Mouse (Mus musculus): ENCODE results near the gene Celf2.

Gene Celf2

DNA sequence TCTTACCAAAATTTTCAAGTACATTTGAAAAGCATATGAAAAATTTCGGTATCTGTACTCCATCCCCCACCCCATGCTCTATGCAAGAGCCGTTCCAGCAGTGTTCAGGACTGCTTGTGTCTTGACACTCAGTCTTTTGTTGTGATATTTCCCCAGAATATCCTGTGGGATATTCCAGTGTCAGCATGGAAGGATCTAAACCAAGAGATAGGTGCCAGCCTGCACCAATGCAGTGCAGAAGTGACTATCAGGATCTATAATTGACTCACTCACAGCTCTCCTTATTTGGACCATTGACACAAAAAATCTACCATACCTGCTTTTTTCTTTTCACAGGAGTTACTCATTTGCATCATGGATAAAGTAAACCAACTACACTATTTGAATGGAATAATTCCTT, 116.9 kb downstream of the Celf2 start:
- no peak for DNase-seq (ENCODE audit: low spot score)

DNA sequence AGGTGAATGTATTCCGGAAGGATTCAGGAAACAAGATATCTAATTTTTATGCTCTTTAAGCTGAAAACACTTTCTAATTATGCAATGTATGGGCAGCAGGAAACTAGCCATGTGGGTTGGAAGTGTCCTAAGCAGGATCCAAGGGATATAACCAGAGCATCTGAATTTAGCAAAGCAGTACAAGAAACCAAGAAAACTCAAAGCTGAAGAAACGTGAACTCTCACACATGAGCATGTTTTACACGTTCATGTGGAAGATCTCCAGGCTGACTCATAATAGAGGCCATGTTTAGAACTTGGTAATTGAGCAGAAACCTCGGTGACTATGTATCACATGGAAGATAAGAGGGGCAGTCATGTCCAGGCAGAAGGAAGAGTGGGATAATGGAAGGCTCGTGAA, 120.1 kb downstream of the Celf2 start:
- no peak for DNase-seq (ENCODE audit: low spot score)

DNA sequence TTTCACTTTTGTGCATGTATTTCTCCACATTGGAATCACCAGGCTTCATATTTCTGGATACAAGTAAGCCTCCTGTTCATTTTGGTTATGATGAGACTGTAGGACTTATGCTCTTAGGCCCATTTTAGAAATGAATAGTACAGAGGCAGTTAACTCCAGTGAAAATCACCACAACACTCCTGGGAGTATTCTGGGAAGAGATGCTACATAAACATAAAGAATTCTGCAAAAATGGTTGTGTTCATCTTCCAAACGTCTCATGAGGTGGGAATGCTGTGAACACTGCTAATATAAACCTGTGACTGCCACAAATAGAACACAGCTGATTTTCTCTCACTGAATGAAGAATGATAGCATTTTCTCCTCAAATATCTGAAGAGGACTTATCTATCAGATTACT, 130.6 kb downstream of the Celf2 start:
- no peak for DNase-seq (ENCODE audit: low spot score)

DNA sequence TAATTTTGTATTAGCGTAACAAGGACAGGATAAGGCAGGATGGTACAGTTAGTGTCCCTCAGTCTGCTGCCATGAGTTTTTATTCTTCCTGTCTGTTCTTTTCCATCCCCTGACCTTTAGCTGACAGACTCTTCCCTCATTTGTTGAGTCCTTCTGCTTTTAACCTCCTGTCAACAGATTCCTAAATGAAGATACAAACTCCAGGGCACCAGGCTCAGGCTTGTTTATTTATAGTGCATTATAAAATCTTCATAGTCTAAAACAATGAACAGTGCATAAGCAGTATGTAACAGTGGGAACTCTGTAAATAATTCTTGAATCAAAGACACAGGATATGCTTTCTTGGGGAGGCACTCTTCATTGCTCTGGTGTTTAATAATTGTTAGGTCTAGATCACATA, 131.5 kb downstream of the Celf2 start:
- DNase-seq (ENCODE audit: low spot score), result no peak

DNA sequence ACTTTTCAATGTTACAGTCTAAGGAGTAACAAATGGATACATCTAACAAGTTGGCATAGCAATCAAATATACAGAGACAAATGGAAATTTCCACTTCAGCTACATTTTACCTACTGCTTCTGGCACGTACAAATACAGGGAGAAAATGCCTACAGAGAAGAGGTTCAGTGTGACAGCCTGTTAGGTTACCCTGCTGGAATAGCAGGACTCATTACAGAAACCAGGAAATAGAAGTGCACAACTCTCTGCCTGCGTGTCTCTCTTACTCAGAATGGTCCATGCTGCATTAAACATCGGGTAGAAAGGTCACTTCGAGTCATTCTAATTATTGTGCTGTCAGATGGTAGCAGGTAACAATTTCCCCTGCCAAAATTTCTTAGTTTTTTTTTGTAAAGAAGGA, 141.6 kb downstream of the Celf2 start:
- no peak for DNase-seq (ENCODE audit: low spot score)

DNA sequence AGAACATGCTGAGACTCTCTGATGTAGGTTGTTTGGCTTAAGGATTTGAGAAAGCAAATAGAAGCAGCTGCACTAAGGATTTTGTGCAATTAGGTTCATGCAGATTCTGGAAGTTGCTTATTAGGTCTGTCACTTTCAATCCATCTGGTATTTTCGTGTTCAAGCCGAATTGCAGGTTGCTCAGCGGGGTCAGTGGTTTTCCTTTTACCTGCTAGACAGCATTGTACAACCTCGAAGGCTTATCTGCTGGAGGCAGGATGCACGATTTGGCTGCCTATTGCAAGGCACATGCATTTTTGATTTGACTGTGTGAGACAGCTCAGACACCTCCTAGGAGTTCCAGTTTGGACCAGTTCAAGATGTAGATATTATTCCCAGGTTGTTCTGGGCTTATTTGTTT, 149.8 kb downstream of the Celf2 start:
- DNase-seq (ENCODE audit: low spot score), result no peak

DNA sequence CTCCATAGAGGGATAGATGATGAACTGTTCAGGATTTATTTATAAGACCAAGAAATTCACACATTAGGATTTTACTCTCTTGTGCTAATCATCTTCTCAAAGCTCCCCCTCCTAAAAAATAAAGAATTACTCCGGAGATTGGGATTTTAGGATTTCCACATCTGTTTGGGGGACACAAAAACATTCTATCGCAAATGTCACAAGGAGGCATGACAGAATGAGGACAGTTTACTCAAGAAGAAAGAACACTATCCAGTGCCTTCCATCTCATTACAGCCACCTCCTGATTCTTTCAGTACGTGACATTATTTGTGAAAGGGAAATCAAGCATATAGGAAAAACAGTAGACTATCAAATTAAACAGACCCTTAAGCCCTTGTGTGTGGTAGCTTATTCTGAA, 150.5 kb downstream of the Celf2 start:
- DNase-seq (ENCODE audit: low spot score), result no peak

DNA sequence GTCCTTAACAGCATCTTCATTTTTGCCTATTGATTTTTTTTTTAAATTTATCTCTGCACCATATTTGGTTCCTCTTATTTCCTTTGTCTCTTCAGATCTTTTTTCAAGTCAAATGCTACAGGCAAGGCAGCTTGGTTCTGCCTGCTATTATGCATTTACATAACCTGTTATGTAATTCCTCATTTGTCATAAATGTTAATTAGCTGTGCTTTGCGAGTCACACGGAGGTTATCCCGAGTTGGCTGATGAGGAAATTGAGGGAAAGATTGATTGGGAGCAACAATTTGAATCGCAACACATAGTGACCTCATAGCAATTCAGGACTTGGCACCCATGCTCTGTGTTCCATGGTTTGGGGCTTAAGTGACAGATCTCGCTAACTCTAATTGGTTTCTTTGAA, 158.1 kb downstream of the Celf2 start:
- no peak for DNase-seq (ENCODE audit: low spot score)

DNA sequence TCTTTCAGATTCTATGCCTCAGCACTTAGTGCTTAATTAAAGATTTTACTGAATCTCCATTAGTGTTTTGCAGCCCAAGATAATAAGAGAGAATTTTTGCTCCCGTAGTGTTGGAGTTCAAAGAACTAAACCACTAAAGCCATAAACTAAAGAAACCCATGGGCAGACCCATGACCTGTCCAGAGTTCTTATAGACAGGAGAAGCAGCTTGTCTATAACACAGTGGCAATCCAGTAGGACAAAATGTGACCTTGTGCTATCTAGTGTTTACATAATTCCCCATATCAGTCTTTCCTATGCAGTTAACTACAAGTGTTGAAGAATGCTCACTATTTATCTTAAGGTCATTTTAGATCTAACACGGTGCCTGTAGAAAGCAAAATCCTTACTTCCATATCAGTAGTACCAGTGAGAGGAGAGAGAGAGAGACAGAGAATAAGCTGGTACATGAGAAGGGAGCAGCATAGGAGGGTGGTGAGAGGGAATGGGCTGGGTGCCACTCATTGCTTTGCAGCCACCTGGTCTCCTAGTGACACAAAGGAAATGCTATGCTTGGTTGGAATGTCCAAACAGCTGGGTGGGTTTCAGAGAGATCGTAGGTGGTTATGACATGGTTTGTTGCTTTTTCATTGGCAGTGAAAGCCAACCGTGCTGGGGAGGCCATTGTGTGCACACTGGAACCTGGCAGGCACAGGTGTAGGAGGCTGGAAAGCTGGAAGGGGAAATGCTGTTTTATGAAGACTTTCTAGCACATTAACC, 162.5 kb downstream of the Celf2 start:
- no peak for DNase-seq (ENCODE audit: low spot score)

DNA sequence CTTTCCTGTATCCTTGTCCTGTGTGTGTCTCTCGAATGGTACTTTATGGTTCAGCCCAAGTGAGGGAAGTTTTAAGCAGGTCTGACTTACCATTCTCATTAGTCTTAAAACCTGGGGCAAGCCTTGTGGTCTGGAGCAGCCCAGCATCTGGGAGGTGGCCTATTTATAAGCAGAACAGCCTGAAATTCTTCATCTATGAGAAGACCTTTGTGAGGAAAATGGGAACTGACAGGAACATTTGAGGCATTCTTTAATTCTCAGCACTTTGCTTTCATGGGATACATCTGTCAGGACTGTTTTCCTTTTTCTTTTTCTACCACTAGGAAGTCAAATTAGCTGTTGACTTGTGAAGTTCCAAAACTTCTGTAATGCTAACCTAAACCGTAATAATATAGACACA, 164.4 kb downstream of the Celf2 start:
- no peak for DNase-seq (ENCODE audit: low spot score)

DNA sequence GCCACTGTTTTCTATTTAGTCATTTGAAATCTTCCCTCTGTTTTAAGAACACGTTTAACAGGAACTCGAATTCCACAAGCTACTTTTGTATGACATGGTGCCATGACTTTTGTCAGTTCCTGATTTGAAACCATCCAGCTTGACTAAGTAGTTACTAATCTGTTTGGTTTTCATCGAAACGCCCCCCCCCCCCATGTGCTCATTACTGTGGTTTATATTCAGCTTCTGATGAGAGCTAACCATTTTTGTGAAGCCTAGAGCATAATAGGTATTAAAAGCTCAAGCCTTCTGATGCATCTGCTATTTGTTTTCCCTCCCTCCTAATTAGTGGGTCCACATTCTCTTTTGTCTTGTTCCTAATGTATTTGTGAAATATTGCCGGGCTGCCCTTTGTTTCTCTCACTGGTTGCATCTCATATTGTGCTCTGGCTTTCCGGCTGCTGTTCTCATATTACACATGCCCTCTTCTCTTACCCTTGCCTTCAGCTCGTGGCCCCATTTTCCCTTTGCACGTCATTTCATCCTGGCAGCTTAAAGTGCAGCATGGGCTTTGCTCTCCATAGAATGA, 166.4 kb downstream of the Celf2 start:
- DNase-seq (ENCODE audit: low spot score), result no peak

DNA sequence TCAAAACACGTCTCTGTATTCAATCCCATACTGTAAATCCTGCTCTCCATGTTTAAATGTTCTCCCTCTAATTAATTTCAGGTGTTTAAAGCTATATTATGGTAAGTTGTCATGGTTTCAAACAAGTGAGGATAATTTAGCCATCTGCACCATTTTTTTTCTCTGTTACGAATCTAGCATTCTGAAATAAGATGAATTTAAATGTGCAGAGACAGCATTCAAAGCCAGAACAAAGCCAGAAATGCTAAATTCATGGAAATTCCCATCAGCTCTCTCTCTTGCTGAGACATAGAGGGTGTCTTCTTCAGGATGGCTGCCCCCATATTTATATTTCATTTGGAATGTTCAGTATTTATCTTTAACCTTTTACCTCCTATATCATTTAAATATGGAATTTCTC, 174.5 kb downstream of the Celf2 start:
- no peak for DNase-seq (ENCODE audit: low spot score)

DNA sequence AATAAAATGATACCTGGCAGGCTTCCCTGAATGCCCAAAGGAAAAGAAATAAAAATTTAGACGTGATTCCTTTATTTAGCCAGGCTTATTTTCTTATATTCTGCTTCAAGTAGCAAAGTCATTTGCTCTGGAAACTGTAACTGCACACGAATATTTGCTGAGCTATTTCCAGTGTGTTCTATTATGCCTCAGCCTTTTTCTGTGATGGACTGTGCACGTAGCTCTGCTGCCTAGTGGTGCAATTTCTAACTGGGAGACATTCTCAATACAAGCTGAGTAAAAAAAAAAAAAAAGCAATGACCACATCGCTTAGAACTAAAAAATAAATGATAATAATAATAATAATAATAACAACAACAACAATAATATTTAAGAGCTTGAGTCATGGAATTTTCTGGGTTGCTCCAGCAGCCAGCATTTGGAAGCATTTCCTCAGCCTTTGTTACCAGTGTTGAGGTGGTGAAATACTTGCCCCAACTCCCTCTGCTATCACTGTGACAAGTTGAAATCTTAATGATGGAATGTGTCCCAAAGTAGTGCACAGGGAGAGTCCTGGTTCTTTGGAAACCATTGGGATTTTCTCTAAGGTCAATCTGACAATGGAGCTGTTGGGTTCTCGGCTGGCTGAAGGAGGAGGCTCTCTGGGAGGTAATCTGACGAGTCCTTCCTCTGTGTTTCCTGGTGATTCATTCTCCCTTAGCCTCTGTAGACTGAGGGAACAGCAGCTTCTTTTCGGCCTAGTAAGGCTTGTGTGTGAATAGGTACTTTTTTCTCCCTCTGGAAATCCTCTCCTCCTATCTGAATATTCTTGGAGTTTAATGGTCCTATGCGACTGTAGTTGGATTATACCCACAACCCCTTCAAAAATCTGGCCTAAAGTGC, 181.1 kb downstream of the Celf2 start:
- no peak for DNase-seq (ENCODE audit: low spot score)

DNA sequence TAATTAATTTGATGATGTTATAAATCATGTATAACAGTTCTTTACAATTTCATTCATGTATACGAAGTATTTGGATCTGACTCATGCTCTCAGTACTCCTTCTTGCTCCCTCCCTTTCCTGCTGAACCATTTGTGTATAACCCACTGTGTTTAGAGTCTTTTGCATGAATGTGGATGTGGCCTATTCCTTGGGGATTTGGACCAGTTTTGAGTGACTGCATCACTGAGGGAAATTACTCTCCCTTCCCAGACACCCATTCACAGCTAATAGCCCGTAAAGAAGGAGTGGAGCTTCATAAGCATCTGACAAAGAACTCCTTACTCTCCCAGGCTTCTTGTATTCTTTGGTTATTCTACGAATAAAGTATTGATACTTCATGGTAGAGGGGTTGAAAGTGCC, 189.6 kb downstream of the Celf2 start:
- DNase-seq (ENCODE audit: low spot score), result no peak

DNA sequence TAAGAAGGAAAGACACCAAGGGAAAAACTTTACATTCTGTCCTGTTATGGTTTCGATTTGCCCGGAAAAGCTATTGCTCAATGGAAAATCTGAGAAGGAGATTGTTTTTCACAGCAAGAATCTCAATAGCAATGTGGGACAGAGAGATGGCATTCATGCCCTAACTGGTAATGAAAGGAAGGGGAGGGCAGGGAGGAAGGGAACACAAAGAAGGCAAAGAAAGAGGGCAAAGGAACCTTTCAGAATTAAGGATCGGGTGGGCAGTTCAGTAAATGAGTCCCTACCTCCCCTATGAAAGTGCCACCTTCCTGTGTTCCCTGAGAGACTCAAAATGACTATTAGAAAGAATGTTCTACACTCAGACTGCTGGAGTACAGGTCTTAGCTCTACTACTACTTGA, 197.6 kb downstream of the Celf2 start:
- no peak for DNase-seq (ENCODE audit: low spot score)

DNA sequence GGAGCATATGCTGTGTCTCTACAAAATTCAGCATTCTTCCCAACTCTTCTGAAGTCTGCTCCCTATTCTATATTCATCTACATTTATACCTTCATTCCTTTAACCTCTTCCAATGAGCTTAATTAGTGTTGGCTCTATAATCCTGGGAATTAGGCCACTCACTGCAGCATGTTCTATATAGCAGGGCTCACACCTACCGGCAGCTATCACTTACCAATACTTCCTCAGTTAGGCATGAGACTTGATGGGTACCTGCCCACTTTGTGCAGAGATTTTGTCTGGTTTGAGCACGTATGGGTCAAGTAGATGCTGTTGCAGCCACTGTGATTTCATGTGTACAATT, 198.6 kb downstream of the Celf2 start:
- DNase-seq (ENCODE audit: low spot score), result no peak

DNA sequence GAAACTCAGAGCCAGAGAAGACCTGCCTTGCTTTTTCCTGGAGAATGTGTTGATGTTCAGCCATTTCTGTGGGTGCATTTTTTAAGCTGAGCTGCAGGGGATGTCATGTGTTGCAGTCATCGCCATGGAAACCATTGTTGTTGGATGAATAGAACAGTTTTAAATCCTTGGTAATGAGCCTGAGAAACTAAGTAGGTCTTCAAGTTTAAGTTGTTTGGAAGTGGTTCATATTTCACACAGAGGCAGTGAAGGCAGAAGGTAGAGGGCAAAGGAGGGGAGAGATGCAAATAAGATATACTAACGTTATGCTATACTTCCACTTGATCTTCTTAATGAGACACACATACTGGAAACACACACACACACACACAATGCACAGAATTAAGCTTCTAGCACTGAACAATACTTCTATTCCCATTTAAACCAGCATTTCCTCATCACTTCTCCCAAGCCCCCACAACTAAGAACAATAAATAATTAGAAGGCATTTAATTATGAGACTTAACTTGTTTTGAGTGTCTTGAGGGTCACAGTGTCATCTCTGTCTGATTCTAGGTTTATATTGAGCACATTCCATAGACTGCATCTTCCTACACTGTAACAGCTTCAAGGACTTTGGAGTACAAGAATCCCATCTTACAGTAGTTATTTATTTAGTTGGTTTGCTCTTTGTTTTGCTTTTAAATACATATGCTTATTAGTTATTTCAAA, 199.1 kb downstream of the Celf2 start:
- no peak for DNase-seq (ENCODE audit: low spot score)

DNA sequence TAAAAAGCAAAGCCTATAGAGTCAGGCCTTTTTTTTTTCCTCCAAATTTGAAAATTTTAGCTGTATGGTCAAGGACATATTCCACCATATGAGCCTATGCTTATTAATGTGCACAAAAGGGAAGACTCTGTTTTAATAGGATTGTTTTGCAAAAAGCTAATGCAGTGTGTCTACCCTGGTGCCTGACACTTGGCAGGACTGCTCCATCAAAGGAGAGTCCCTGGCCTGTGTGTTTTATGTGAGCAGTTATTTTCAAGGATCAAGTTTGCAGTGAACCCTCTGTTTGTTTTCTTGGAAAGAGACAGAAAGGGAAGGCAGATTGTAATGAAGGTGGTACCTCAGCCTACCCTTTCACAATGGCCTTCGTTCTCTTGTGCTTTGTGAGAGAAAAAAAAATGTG, 200.0 kb downstream of the Celf2 start:
- no peak for DNase-seq (ENCODE audit: low spot score)

DNA sequence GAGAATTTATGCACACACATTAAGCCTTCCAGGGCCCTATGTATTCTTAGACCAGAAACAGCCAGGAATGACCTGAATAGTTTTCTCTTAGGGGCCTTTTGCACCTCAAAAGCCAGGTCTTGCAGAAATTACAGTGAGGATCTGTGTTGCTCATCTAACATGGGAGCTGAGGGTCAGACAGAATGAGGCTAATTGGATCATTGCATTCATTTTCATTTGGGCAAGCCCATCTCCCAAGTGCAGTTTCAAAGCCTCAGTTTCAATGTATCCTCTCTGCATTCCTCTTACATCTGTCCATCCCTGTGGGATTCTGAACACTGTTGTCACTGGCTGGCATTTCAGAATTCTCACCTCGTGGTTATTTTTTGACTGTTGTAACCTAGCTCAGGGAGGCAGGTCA, 200.6 kb downstream of the Celf2 start:
- DNase-seq (ENCODE audit: low spot score), result no peak

DNA sequence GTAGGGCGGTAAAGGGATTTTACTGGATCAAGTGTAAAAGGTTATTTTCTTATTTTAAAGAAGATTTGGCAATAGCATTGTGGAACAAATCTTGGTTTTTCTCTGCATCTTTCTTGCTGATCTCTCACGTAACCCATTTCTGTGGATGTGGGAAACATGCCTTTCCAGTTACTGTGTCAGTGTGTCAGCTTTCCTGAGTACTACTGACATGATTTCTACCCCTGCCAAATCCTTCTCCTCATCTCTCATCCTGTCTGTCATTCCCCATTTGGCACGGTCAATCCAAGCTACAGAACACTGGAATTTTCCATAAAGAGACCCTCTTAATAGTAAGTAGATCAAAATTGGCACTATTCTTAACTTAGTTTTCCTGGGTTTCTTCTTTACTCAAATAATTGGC, 221.9 kb downstream of the Celf2 start:
- DNase-seq (ENCODE audit: low spot score), result no peak

DNA sequence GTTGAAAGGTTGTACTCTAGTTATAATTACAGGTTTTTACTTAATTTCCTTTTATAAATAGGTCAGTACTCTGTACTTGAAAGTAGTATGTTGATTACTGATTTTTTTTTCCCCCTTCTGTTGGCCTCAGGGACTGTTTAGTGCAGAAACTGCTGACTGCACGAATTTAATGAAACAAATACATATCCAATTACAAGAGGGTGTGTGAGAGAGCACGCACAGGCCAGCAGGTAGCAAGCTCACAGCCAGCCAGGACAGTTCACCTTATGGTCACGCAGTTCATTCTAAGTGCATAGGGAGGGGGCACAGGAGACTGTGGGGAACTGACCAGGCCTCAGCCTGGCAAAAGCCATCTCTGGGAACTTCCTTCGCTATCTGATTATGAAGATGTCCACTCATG, 236.1 kb downstream of the Celf2 start:
- DNase-seq (ENCODE audit: low spot score), result no peak

DNA sequence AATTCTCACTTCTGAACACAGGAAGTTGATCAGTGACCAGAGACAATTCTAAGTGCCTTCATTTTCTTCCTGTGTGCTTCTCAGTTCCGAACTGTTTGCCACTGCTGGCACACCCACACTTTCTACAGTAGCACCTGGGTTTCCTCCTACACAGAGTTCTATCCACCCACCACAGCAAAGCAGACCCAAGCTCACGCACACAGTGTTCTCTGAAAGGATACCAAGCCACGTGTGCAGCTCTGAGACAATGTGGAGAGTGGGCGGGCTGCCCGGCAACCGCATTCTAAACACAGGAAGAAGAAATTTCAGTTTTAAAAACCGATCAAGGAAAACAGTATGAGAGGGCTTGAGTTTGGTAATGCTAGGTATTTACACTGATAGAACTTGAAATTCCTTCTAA, 239.3 kb downstream of the Celf2 start:
- peak; percentile 42 for DNase-seq (ENCODE audit: low spot score)

DNA sequence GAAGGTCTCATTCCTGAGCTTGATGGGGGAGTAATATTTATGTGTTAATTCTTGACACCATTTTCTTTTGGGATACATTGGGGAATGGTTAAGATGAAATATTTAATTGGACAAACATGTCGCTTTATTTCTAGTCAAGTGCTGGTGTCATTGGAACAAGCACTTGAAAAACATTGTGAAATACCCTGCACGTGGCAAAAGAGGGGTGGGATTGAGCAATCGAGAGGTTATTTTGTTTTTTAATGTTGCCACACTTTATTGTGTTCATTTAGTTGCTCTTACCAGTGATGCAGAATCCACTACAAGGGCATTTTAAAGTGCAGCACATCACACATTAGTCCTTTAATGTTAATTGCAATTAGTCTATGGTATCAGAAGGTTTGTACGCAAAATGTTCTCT, 242.2 kb downstream of the Celf2 start:
- DNase-seq (ENCODE audit: low spot score), result no peak

All from testis, postnatal 10 days (tissue).